Mouse (Mus musculus) embryonic facial prominence, embryonic 14.5 days (tissue): Measurements from ENCODE around the gene Kcnc4. TPM values are rescaled to one million over a fixed set of nuclear protein-coding genes. Genes with fewer than 3 reads are reported as not detected.

Experiments used
- ATAC-seq: fragments of 200-750 bp; cut with Nextera tagmentation; 2 replicates; pipeline ENCODE4 v1.8.0; 2017; ENCODE audit warnings: low read depth, moderate number of reproducible peaks, moderate TSS enrichment
- DNase-seq: peaks from one replicate; pipeline ENCODE4 v3.0.0-alpha.2; 2015; ENCODE audit warnings: low spot score
- H3K27ac ChIP-seq: fragments of 300-500 bp; sonication (generic); replicated peaks from 2 replicates; pipeline ENCODE4 v1.5.1; 2014; ENCODE audit warnings: low read depth, mild to moderate bottlenecking, low read length, moderate library complexity
- H3K27me3 ChIP-seq: fragments of 300-500 bp; sonication (generic); replicated peaks from 2 replicates; pipeline ENCODE4 v1.6.1; 2014; ENCODE audit warnings: low read length; ENCODE audit not compliant: control insufficient read depth, insufficient read depth
- H3K36me3 ChIP-seq: fragments of 300-500 bp; sonication (generic); 2 replicates; pipeline ENCODE4 v1.6.1; 2014; ENCODE audit warnings: low read length, mixed read lengths; ENCODE audit not compliant: control insufficient read depth, insufficient read depth
- H3K4me1 ChIP-seq: fragments of 300-500 bp; sonication (generic); 2 replicates; pipeline ENCODE4 v1.6.1; 2014; ENCODE audit warnings: antibody characterized with exemption, low read length; ENCODE audit not compliant: control insufficient read depth, insufficient read depth
- H3K4me2 ChIP-seq: fragments of 300-500 bp; sonication (generic); 2 replicates; pipeline ENCODE4 v1.6.1; 2014; ENCODE audit warnings: low read depth, mild to moderate bottlenecking, low read length, moderate library complexity, mixed read lengths
- H3K4me3 ChIP-seq: fragments of 300-500 bp; sonication (generic); 2 replicates; pipeline ENCODE4 v1.5.1; 2014; ENCODE audit warnings: low read depth, mild to moderate bottlenecking, low read length
- H3K9ac ChIP-seq: fragments of 300-500 bp; sonication (generic); 2 replicates; pipeline ENCODE4 v1.6.1; 2014; ENCODE audit warnings: low read depth, mild to moderate bottlenecking, low read length, moderate library complexity, mixed read lengths
- H3K9me3 ChIP-seq: fragments of 300-500 bp; sonication (generic); 2 replicates; pipeline ENCODE4 v1.6.1; 2016; ENCODE audit warnings: low read length; ENCODE audit not compliant: control insufficient read depth
- WGBS: fragments of 180-500 bp; shearing (Covaris S2); extraction: QIAGEN DNeasy Blood & Tissue Kit; methylation state at CpG from one replicate; pipeline ENCODE4 v1.1.7; 2014; 5-methylcytosine and 5-hydroxymethylcytosine counted together
- polyA plus RNA-seq: library from polyadenylated mRNA; unstranded; fragments of >200 nt; fragmentation: Nextera tagmentation; extraction: Ambion mirVana; gene quantifications from 2 replicates; pipeline ENCODE4 v1.2.1, GENCODE M21; 2014

Kcnc4 gene
- polyA plus RNA-seq, 1 experiment from 2014 or later = 1.3 TPM

- no peak overlapping the region for H3K4me3 ChIP-seq
- no peaks in the 10 kb centered on the region for H3K36me3 ChIP-seq
- no peak for ATAC-seq
- no peak overlapping the region for H3K9ac ChIP-seq
- no peaks in the 10 kb centered on the region for H3K4me1 ChIP-seq
- no peak overlapping the region for H3K4me2 ChIP-seq
- H3K27me3 ChIP-seq = no peaks in the 10 kb centered on the region
- H3K9me3 ChIP-seq = no peaks in the 10 kb centered on the region
- 75% methylated on average over 5 of the region's 5 CpGs for WGBS
- DNase-seq = no peak
- H3K27ac ChIP-seq = no peak overlapping the region
These were observed 15.5 kb downstream of the Kcnc4 start for GRCm38 (mm10) chr3:107443866-107444265.

GRCm38 (mm10) chr3:107442191-107442590, 17.2 kb downstream of the Kcnc4 start:
- ATAC-seq = peak; percentile 67
- H3K36me3 ChIP-seq = no peaks in the 10 kb centered on the region
- no peaks in the 10 kb centered on the region for H3K9me3 ChIP-seq
- no peaks in the 10 kb centered on the region for H3K27me3 ChIP-seq
- H3K4me3 ChIP-seq = no peak overlapping the region
- no peak overlapping the region for H3K4me2 ChIP-seq
- DNase-seq = peak; percentile 47
- H3K9ac ChIP-seq = no peak overlapping the region
- no peaks in the 10 kb centered on the region for H3K4me1 ChIP-seq
- 84% methylated on average over 11 of the region's 11 CpGs for WGBS
- no peak overlapping the region for H3K27ac ChIP-seq

DNA sequence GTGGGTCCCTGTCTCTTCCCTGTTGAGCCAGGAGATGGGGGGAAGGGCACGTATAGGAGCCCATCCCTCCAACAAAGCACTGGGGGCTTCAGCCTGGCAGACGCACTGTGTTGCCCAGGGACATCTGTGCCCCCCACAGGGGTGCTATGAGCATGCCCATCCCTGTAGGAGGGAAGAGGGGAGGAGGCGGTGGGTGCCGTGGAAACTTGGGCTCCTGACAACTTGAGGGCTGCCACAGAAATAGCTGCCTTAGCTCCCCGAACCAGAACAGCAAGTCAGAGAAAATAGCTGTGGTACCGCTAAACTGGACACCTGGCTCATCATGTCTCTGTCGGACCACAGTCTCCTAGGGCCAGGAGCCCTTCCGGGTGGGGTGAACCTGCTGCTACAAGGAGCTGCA, 18.0 kb downstream of the Kcnc4 start:
- Histone ChIP-seq H3K9me3 (no peaks in the 10 kb centered on the region), H3K36me3 (no peaks in the 10 kb centered on the region), H3K9ac (no peak overlapping the region), H3K4me1 (no peaks in the 10 kb centered on the region), H3K4me2 (no peak overlapping the region), H3K27me3 (no peaks in the 10 kb centered on the region), H3K4me3 (no peak overlapping the region), H3K27ac (no peak overlapping the region)
- no peak for ATAC-seq
- WGBS = 73% methylated on average over 8 of the region's 8 CpGs
- no peak for DNase-seq

DNA sequence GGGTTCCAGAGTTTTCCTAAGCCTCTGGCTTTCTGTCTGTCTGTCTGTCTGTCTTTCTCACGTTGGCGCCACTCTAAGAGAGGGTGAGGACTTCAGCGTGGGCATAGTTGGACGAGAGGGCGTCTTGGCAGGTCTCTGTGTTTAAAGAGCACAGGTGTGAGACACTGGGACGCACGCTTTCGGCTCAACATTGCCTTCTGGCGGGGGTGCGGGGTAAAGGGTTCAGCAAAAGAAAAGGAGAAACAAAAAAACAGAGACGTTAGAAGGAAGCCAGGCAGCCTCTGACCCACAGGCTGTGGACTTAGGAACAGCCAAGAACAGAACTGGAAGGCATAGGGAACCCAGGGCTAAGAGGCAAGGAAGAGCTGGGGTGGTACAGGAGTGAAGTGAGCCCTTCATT, 20.1 kb downstream of the Kcnc4 start:
- Histone ChIP-seq H3K4me2 (no peak overlapping the region), H3K27me3 (no peaks in the 10 kb centered on the region), H3K9ac (no peak overlapping the region), H3K4me1 (no peaks in the 10 kb centered on the region), H3K36me3 (no peaks in the 10 kb centered on the region), H3K9me3 (no peaks in the 10 kb centered on the region), H3K4me3 (no peak overlapping the region), H3K27ac (no peak overlapping the region)
- ATAC-seq = no peak
- DNase-seq = no peak
- 86% methylated on average over 11 of the region's 11 CpGs for WGBS

DNA sequence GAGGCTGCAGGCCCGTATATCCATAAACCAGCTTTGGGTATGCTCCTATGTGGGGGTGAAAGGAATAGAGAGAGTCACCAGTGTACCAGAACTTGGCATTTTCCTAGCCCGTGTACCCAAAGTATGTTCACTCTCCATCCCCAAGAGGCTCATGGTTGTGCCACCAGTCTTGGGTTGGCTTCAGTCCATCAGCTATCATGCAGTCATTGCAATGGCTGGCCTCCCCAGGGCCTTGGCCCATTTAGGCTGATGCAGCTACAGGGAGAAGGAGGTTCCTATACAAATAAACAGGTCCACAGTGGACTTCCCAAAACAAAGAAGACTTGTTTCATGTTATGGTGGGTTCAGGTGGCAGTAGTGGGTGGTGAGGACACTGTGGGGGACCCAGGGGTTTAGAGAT, 21.7 kb downstream of the Kcnc4 start:
- ATAC-seq (no peak), DNase-seq (no peak)
- Histone ChIP-seq H3K27me3 (no peaks in the 10 kb centered on the region), H3K4me1 (no peaks in the 10 kb centered on the region), H3K27ac (no peak overlapping the region), H3K36me3 (no peaks in the 10 kb centered on the region), H3K9me3 (no peaks in the 10 kb centered on the region), H3K4me3 (no peak overlapping the region), H3K4me2 (no peak overlapping the region), H3K9ac (no peak overlapping the region)
- 80% methylated on average over 2 of the region's 2 CpGs for WGBS

GRCm38 (mm10) chr3:107436434-107436833, 22.9 kb downstream of the Kcnc4 start:
- H3K4me1 ChIP-seq = no peaks in the 10 kb centered on the region
- no peaks in the 10 kb centered on the region for H3K36me3 ChIP-seq
- H3K27ac ChIP-seq = no peak overlapping the region
- ATAC-seq (no peak), DNase-seq (no peak)
- H3K9ac ChIP-seq = no peak overlapping the region
- WGBS = 56% methylated on average over 6 of the region's 6 CpGs
- H3K4me2 ChIP-seq = no peak overlapping the region
- H3K9me3 ChIP-seq = no peaks in the 10 kb centered on the region
- no peaks in the 10 kb centered on the region for H3K27me3 ChIP-seq
- H3K4me3 ChIP-seq = no peak overlapping the region

- Histone ChIP-seq H3K27ac (no peak overlapping the region), H3K4me2 (no peak overlapping the region), H3K9ac (no peak overlapping the region), H3K27me3 (no peaks in the 10 kb centered on the region), H3K36me3 (no peaks in the 10 kb centered on the region), H3K4me1 (no peaks in the 10 kb centered on the region), H3K4me3 (no peak overlapping the region), H3K9me3 (no peaks in the 10 kb centered on the region)
- 48% methylated on average over 9 of the region's 9 CpGs for WGBS
- DNase-seq (peak; percentile 16), ATAC-seq (0 out of 2 replicates have a peak, but pooled peaks have one; percentile 44)
These were observed 25.7 kb downstream of the Kcnc4 start for GRCm38 (mm10) chr3:107433614-107434013.

DNA sequence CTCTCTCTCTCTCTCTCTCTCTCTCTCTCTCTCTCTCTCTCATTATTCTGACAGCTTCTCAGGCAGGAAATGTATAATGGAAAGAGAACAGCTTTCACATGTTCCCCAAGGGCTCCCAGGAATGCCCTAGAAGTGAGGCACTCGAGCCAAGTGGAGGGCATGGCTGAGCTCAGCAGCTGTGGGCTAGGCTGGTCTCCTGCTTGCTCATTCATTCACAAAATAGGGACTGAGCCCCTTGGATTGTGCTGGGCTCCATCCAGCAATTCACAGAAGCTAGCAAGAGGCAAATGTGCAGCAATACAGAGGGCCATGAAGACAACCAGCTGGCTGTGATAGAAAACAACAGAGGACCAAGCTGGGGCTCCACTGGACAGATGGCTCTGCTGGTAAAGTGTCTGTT, 28.1 kb downstream of the Kcnc4 start:
- peak; percentile 75; the same call in 1 of the 2 replicates for ATAC-seq

DNA sequence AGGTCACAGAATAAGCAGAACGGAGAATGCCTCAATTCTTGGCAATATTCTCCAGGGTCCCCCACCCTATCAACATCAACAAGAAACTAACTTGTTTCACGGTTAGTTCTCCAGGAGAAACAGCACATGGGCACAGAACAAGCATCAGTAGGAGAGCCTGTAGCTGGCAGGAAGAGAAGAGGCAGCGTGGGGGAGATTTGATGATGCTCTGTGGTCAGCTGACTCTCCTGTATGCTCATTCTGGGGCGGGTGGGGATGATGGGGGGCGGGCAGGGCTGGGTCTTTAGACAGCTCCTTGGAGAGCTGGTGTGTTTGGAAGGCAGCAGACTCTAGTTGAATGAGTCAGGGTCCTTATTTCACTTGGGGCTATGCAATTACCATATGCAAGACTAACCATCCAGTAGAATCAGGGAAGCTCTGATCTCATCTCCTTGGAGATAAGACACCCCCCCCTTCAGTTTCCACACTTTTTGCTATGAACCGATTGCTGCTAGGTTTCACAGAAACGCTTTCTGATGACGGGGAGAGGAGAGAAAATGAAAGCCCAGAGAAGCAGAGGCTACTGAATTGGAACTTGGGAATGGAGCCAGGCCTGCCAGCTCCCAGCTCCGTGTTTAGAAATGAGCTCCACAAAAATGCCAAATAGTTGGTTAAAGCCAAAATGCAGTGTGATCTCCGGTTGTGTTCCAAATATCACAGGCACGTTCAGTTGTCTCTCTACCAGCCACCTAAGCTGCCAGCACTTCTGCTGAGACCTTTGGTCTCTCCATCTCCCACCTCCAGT, 34.9 kb downstream of the Kcnc4 start:
- no peaks in the 10 kb centered on the region for H3K27me3 ChIP-seq
- no peaks in the 10 kb centered on the region for H3K9me3 ChIP-seq
- DNase-seq (no peak), ATAC-seq (no peak)
- H3K36me3 ChIP-seq = no peaks in the 10 kb centered on the region
- WGBS = 69% methylated on average over 11 of the region's 11 CpGs
- H3K4me2 ChIP-seq = no peak overlapping the region
- H3K27ac ChIP-seq = no peak overlapping the region
- no peak overlapping the region for H3K4me3 ChIP-seq
- no peak overlapping the region for H3K9ac ChIP-seq
- H3K4me1 ChIP-seq = no peaks in the 10 kb centered on the region

More for the DNA sequence above, 28.1 kb downstream of the Kcnc4 start:
- peak; percentile 86 for DNase-seq
- WGBS = 8% methylated on average over 1 of the region's 1 CpGs
- Histone ChIP-seq H3K27me3 (no peaks in the 10 kb centered on the region), H3K9me3 (no peaks in the 10 kb centered on the region), H3K27ac (no peak overlapping the region), H3K4me3 (no peak overlapping the region), H3K4me2 (no peak overlapping the region), H3K4me1 (no peaks in the 10 kb centered on the region), H3K36me3 (no peaks in the 10 kb centered on the region), H3K9ac (no peak overlapping the region)
